Mouse (Mus musculus): ENCODE data around the gene Fgfr2. TPM values are rescaled to one million over a fixed set of nuclear protein-coding genes. Genes with fewer than 3 reads are reported as not detected.
A peak's percentile ranks its signal among the peaks of the same experiment; 100 is the strongest.

Gene Fgfr2
- polyA plus RNA-seq, 1 experiment from 2014 or later: 169 TPM

DNA sequence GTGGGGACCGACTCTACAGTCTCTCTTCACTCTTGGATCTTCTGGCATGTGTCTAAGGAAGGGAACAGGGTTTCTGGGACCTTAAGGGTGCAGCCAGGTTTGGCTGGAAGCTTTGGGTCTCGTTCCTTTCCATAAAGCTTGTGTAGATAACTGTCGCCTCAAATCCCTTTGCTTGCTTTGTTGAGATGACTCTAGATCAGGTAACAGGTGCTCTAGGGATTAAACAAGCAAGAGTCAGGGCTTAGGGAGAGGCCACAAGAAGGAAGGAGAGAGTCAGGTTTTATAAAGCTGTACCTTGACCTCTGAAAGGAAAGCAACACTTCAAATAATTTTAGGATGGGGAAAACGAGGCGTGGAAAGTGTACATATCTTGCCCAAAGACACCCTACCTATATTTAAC is 1570.4 kb downstream of the Fgfr2 start:
- no peak overlapping the region for H3K27ac ChIP-seq (ENCODE audit: low read length)
- no peaks in the 10 kb centered on the region for H3K4me1 ChIP-seq (ENCODE audit: control insufficient read depth, insufficient read depth, low read length)
- ATAC-seq (ENCODE audit: insufficient number of reproducible peaks, insufficient read depth, low FRiP score, low read depth): no peak
- no peak overlapping the region for H3K4me3 ChIP-seq (ENCODE audit: low read depth, low read length)
- 1% methylated on average over 5 of the region's 5 CpGs for WGBS
- H3K4me2 ChIP-seq (replicated peaks; ENCODE audit: low read depth, low read length): no peak overlapping the region
- no peaks in the 10 kb centered on the region for H3K9me3 ChIP-seq (ENCODE audit: control insufficient read depth, low read depth, low read length)
- H3K36me3 ChIP-seq (ENCODE audit: control insufficient read depth, insufficient read depth, low read length): no peaks in the 10 kb centered on the region
- peaks cover 85% of the 10 kb centered on the region for H3K27me3 ChIP-seq (ENCODE audit: control insufficient read depth, insufficient read depth, low read length)
- no peak overlapping the region for H3K9ac ChIP-seq (replicated peaks; ENCODE audit: low read depth, low read length)

DNA sequence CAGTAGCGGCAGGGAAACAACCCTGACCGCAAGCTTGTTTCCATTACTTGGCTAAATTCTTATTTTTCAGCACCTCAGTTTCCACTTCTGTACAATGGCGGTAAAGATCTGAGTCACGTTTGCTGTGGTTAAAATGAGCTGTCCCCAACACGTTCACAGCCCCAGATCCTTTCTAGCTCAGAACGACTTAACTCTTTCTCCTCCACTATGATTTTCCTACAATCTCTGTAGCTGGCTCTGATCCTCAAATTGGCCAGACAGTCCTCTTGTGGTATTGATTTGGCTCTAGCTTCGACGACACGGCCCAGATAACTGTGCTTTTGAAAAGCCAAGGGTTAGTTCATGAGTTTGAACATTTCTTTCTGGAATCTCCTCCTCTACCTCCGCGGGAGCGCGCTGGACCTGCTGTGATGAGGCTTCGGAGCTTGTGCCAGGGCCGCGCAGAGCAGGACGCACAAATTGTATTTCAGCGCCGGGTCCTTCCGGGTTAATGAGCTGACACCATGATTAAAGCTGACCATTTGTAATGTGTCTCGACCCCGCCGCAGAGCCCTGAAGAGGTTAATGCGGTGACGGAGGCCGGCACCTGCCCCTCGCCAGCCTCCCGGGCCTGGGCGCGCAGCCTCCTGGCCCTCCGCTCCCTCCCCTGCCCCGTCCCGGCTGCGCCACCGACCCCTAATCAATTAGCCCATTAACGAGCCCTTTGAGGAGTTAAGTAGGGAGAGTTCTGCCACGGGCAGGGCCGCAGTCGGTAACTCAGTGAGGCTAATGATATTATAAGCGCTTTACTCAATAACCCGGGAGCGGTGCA is 1571.0 kb downstream of the Fgfr2 start:
- Histone ChIP-seq H3K9ac (replicated peaks; ENCODE audit: low read depth, low read length) (no peak overlapping the region), H3K27me3 (ENCODE audit: control insufficient read depth, insufficient read depth, low read length) (peaks cover 84% of the 10 kb centered on the region), H3K27ac (ENCODE audit: low read length) (no peak overlapping the region), H3K4me2 (replicated peaks; ENCODE audit: low read depth, low read length) (no peak overlapping the region), H3K36me3 (ENCODE audit: control insufficient read depth, insufficient read depth, low read length) (no peaks in the 10 kb centered on the region), H3K9me3 (ENCODE audit: control insufficient read depth, low read depth, low read length) (no peaks in the 10 kb centered on the region), H3K4me1 (ENCODE audit: control insufficient read depth, insufficient read depth, low read length) (no peaks in the 10 kb centered on the region), H3K4me3 (ENCODE audit: low read depth, low read length) (no peak overlapping the region)
- ATAC-seq (ENCODE audit: insufficient number of reproducible peaks, insufficient read depth, low FRiP score, low read depth): 0 out of 2 replicates have a peak, but pooled peaks have one; percentile 3
- WGBS: under 1% methylated on average over 42 of the region's 42 CpGs

DNA sequence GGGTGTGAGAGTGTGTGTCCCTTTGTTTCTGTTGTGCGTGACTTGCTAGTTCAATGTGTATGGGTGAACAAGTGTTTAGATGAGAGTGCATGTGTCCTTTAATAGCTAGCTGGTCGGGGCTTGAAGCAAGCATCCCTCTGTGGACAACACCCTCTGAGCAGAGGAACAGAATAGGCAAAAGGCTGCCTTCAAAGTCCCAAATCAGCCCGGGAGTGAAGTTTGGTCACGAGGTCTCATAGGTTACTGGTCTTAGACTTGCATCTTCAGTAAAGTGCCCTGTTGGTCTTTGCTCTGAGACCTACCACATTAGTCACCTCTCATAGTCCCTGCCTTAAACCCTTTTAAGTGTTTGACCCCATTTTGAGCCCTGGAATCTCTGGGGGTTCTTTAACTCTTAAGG is 1571.7 kb downstream of the Fgfr2 start:
- WGBS: 4% methylated on average over 4 of the region's 4 CpGs
- H3K27me3 ChIP-seq (ENCODE audit: control insufficient read depth, insufficient read depth, low read length): peaks cover 81% of the 10 kb centered on the region
- H3K9ac ChIP-seq (replicated peaks; ENCODE audit: low read depth, low read length): no peak overlapping the region
- no peaks in the 10 kb centered on the region for H3K36me3 ChIP-seq (ENCODE audit: control insufficient read depth, insufficient read depth, low read length)
- H3K4me3 ChIP-seq (ENCODE audit: low read depth, low read length): no peak overlapping the region
- H3K9me3 ChIP-seq (ENCODE audit: control insufficient read depth, low read depth, low read length): no peaks in the 10 kb centered on the region
- H3K4me1 ChIP-seq (ENCODE audit: control insufficient read depth, insufficient read depth, low read length): no peaks in the 10 kb centered on the region
- no peak overlapping the region for H3K27ac ChIP-seq (ENCODE audit: low read length)
- no peak overlapping the region for H3K4me2 ChIP-seq (replicated peaks; ENCODE audit: low read depth, low read length)
- no peak for ATAC-seq (ENCODE audit: insufficient number of reproducible peaks, insufficient read depth, low FRiP score, low read depth)

DNA sequence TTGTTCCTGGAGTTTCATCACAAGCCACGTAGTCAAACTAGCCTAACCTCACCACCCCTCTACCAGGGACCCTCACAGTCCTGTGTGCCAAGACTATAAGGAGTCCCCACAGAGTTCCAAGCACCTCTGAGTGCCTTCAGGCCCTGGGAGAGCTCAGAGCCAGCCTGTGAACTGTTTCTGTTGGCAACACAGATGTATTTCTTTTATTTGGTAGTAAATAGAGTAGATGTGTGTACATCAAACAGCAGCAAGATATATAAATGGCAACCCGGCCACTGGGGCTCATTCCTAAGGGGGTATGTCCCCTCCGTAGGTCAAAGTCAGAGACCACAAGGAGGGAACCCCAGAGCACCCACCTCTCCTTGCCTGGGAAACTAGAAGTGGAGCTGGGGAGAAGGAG is 1574.7 kb downstream of the Fgfr2 start, which contains the start of gene Hmx2:
TSS of gene Hmx2 (plus strand) at position 301 of the 400 bp plus-strand sequence.
- no peak for ATAC-seq (ENCODE audit: insufficient number of reproducible peaks, insufficient read depth, low FRiP score, low read depth)

DNA sequence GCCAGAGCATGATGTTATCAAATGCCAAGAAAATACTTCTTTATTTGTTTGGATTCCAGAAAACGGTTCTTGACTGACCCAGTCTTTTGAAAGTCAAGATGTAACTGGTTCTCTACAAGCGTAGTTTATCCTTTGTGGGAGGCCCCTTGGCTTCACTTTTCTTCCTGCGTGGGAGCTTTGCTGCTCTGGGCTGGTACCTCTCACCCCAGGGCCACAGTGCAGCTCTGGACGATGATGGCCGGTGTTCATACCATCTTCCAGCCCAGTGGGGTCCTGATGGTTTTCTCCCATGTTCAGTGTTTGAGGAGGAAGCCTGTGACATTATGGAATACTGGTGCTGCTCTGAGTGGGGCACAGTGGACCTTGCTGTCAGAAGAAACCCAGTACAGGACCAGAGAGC is 1575.7 kb downstream of the Fgfr2 start:
- Histone ChIP-seq H3K27ac (ENCODE audit: low read length) (no peak overlapping the region), H3K36me3 (ENCODE audit: control insufficient read depth, insufficient read depth, low read length) (no peaks in the 10 kb centered on the region), H3K27me3 (ENCODE audit: control insufficient read depth, insufficient read depth, low read length) (peaks cover 77% of the 10 kb centered on the region), H3K9ac (replicated peaks; ENCODE audit: low read depth, low read length) (no peak overlapping the region), H3K9me3 (ENCODE audit: control insufficient read depth, low read depth, low read length) (no peaks in the 10 kb centered on the region), H3K4me3 (ENCODE audit: low read depth, low read length) (no peak overlapping the region), H3K4me2 (replicated peaks; ENCODE audit: low read depth, low read length) (no peak overlapping the region), H3K4me1 (ENCODE audit: control insufficient read depth, insufficient read depth, low read length) (peaks cover 12% of the 10 kb centered on the region; the same call in 1 of the 2 replicates)
- ATAC-seq (ENCODE audit: insufficient number of reproducible peaks, insufficient read depth, low FRiP score, low read depth): no peak
- WGBS: 7% methylated on average over 5 of the region's 5 CpGs

More for the DNA sequence above, 1574.7 kb downstream of the Fgfr2 start, which contains the start of gene Hmx2:
- H3K27me3 ChIP-seq (ENCODE audit: control insufficient read depth, insufficient read depth, low read length): peaks cover 77% of the 10 kb centered on the region
- 4% methylated on average over 3 of the region's 3 CpGs for WGBS
- H3K9me3 ChIP-seq (ENCODE audit: control insufficient read depth, low read depth, low read length): no peaks in the 10 kb centered on the region
- H3K9ac ChIP-seq (replicated peaks; ENCODE audit: low read depth, low read length): no peak within 1 kb of the TSS
- H3K27ac ChIP-seq (ENCODE audit: low read length): no peak within 1 kb of the TSS
- H3K4me2 ChIP-seq (replicated peaks; ENCODE audit: low read depth, low read length): no peak within 1 kb of the TSS
- no peak within 1 kb of the TSS for H3K4me3 ChIP-seq (ENCODE audit: low read depth, low read length)
- peaks cover 4% of the 10 kb centered on the region; the same call in 1 of the 2 replicates for H3K4me1 ChIP-seq (ENCODE audit: control insufficient read depth, insufficient read depth, low read length)
- no peaks in the 10 kb centered on the region for H3K36me3 ChIP-seq (ENCODE audit: control insufficient read depth, insufficient read depth, low read length)

DNA sequence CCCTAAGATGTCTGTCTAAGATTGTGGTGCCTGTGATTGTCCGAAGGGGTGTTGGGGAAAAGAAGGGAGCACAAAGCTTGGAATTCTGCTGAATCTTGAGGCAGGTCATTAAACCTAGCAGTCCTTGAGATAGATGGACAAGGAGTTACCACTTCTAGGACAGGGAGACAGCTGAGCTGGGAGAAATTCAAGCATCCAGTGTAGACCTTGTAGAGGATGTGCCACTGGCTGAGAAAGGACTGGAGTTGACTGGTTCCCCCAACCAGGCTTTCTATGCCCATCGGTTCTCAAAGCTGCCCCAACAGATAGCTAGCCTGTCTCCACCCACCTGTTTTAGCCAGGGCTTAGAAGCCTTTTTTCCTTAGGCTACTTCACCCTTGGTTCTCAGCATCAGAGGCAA is 1576.7 kb downstream of the Fgfr2 start:
- Histone ChIP-seq H3K27me3 (ENCODE audit: control insufficient read depth, insufficient read depth, low read length) (peaks cover 75% of the 10 kb centered on the region), H3K4me2 (replicated peaks; ENCODE audit: low read depth, low read length) (no peak overlapping the region), H3K4me1 (ENCODE audit: control insufficient read depth, insufficient read depth, low read length) (peaks cover 19% of the 10 kb centered on the region; the same call in 1 of the 2 replicates), H3K4me3 (ENCODE audit: low read depth, low read length) (no peak overlapping the region), H3K27ac (ENCODE audit: low read length) (no peak overlapping the region), H3K9me3 (ENCODE audit: control insufficient read depth, low read depth, low read length) (no peaks in the 10 kb centered on the region), H3K36me3 (ENCODE audit: control insufficient read depth, insufficient read depth, low read length) (no peaks in the 10 kb centered on the region), H3K9ac (replicated peaks; ENCODE audit: low read depth, low read length) (no peak overlapping the region)
- no peak for ATAC-seq (ENCODE audit: insufficient number of reproducible peaks, insufficient read depth, low FRiP score, low read depth)
- WGBS: 6% methylated on average over 2 of the region's 2 CpGs

DNA sequence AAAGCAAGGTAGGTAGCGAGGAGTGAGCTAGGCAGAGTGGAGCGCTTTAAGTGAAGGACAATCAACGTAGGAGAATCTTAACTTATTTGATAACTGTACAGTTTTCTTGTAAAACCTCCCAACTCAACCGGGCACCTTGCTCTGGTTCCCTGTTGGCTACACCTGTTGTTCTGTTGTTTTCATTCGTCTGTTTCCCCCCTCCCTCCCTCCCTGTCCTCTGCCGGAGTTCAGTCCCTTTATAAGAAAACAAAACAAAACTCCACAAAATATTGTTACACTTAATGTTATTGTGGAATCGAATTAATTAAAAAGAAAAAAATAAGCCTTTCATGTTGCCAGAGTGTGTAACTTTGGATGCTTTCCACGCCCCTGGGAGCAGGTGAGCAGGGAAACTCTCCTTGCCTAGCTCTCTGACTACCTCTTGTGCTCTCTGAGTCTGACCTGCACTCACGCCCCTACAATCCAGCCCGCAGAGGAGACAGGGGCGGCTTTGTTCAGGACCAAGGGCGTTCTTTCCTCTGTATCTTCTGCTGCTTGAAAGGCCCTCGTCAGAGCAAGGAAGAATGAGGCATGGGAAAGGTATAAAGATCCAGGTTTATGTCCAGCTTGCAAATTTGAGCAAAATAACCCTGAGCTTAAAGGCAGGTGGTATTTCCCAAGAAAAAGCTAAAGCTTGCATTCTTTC is 1577.3 kb downstream of the Fgfr2 start:
- no peak overlapping the region for H3K4me2 ChIP-seq (replicated peaks; ENCODE audit: low read depth, low read length)
- H3K36me3 ChIP-seq (ENCODE audit: control insufficient read depth, insufficient read depth, low read length): no peaks in the 10 kb centered on the region
- H3K27ac ChIP-seq (ENCODE audit: low read length): no peak overlapping the region
- no peak overlapping the region for H3K9ac ChIP-seq (replicated peaks; ENCODE audit: low read depth, low read length)
- WGBS: 2% methylated on average over 13 of the region's 13 CpGs
- peaks cover 19% of the 10 kb centered on the region; the same call in 1 of the 2 replicates for H3K4me1 ChIP-seq (ENCODE audit: control insufficient read depth, insufficient read depth, low read length)
- peaks cover 75% of the 10 kb centered on the region for H3K27me3 ChIP-seq (ENCODE audit: control insufficient read depth, insufficient read depth, low read length)
- ATAC-seq (ENCODE audit: insufficient number of reproducible peaks, insufficient read depth, low FRiP score, low read depth): no peak
- H3K4me3 ChIP-seq (ENCODE audit: low read depth, low read length): no peak overlapping the region
- H3K9me3 ChIP-seq (ENCODE audit: control insufficient read depth, low read depth, low read length): no peaks in the 10 kb centered on the region

DNA sequence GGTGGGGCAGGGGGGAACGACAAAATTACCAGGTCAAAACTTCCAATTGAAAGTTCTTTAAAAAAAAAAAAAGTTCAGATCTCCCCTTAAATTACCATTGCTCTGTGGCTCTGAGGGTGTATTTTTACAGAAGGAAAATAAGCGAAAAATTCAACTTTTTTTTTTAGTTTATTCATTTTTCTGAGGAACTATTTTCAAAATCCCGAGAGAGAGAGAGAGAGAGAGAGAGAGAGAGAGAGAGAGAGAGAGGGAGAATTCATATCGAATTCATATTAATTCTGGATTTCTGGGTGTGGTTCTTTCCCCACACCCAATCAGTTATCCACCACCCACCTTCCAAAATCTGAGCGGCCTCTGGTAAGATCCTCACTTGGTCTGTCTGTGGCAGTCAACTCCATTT is 1578.3 kb downstream of the Fgfr2 start:
- Histone ChIP-seq H3K36me3 (ENCODE audit: control insufficient read depth, insufficient read depth, low read length) (no peaks in the 10 kb centered on the region), H3K4me3 (ENCODE audit: low read depth, low read length) (0 out of 2 replicates have a peak overlapping the region, but pooled peaks have one; percentile 28), H3K9ac (replicated peaks; ENCODE audit: low read depth, low read length) (no peak overlapping the region), H3K4me2 (replicated peaks; ENCODE audit: low read depth, low read length) (no peak overlapping the region), H3K27me3 (ENCODE audit: control insufficient read depth, insufficient read depth, low read length) (peaks cover 73% of the 10 kb centered on the region), H3K4me1 (ENCODE audit: control insufficient read depth, insufficient read depth, low read length) (peaks cover 19% of the 10 kb centered on the region; the same call in 1 of the 2 replicates), H3K27ac (ENCODE audit: low read length) (no peak overlapping the region), H3K9me3 (ENCODE audit: control insufficient read depth, low read depth, low read length) (no peaks in the 10 kb centered on the region)
- 1% methylated on average over 5 of the region's 5 CpGs for WGBS
- ATAC-seq (ENCODE audit: insufficient number of reproducible peaks, insufficient read depth, low FRiP score, low read depth): no peak

Measured in stomach, embryonic 14.5 days (tissue).